Mouse (Mus musculus) heart, adult 18-20 months (tissue): Measurements from ENCODE around the gene Armt1. TPM values are rescaled to one million over a fixed set of nuclear protein-coding genes. Genes with fewer than 3 reads are reported as not detected.
A peak's percentile ranks its signal among the peaks of the same experiment; 100 is the strongest.
"Not testable (repeated sequence)": the region's sequence is repeated elsewhere in the genome, so short reads cannot be mapped to it uniquely, and the experiment has no call there.

Source experiments
- DNase-seq, 2 experiments: peaks; one replicate each; pipeline ENCODE4 v3.0.0; 2021 to 2022; ENCODE audit warnings: mixed read lengths in 1 of 2
- total RNA-seq, 2 experiments: library from RNA; stranded (reverse); gene quantifications; 2 replicates each; pipeline ENCODE4 v1.2.3; 2021

Armt1 gene
- total RNA-seq, 2 experiments from 2014 or later = 8.8 to 10.1 TPM

DNA sequence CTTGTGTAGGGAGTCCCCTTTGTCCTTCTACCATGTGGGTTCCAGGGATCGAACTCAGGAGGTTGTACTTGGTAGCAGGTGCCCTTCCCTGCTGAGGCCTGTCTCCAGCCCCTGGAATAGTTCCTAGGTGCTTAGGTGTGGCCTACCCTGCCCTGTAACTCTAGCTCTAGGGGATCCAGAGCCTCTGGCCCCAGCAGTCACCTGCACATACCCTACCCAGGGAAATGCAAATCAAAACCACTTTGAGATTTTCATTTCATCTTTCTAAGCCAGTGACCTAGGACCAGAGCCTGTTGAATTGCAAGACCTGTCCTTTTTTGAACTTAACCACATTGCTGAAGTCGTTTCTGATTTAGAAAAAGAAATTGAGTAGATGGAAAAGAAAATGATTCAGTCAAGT lies 1.6 kb downstream of the Armt1 start:
- not testable (repeated sequence) for DNase-seq

DNA sequence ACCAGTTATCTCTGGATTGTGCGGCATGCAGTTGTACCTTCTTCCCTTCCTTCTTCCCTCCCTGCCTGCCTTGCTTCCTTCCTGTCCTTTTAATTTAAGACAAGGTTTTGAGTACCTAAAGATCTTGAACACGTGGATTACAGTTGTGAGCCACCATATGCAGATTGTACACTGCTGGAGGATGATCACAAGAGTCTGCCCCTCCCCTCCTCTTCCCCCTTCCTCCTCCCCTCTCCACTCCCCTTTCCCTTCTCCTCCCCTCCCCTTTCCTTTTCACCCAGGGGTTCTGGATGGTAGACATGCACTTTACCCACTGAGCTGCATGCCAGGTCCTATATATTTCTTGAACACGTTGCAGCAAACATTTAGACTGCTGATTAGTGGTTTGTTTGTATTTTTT lies 3.1 kb downstream of the Armt1 start:
- DNase-seq = no peak

DNA sequence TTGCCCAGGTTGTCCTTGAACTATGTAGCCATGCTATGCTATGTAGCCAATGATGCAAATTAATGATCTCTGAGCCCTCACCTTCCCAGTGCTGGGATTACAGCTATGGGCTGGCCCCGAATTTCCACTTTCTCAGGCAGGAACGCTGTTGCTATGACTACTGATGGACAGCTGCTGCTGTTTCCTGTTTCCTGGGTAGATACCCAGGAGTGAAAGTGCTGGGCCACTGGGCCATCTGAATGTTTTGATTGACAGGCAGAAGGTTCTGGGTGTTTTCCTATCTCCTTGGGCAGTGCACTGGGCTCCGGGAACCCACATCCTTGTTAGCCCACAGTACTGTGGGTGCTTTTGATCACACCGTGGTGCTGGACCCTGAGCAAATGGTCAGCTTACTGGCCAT lies 24.1 kb downstream of the Armt1 start:
- no peak for DNase-seq

DNA sequence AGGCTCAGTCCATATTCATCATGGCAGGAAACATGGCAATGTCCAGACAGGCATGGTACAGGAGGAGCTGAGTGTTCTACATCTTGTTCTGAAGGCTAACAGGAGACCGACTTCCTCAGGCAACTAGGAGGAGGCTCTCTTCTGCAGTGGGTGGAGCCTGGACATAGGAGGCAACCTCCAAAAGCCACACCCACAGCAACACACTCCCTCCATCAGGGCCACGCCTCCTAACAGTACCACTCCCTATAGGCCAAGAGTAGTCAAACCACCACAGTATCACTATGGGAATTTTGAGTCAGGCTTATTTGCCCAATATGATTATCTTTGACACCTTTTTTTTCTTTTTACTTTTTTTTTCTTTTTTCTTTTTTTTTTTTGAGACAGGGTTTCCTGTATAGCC lies 27.9 kb downstream of the Armt1 start:
- DNase-seq = no peak

DNA sequence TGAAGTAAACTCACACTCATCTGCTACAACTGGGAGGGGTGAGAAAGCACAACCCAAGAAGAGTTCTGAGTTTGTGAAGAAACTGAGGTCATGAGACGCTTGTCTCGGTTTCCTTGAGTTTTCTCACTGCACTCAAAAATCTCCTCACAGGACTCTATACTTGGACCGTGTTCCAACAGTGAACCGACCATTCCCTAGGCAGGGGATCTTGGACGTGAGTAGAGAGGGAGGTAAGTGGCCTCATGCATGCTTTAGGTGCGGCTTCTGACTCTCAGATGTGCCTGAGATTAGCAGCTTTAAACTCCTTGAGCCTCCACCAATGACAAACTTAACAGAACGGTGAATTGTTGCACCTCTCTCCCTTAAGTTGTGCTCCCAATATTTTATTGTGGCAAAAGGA lies 33.5 kb downstream of the Armt1 start:
- no peak for DNase-seq

- DNase-seq = no peak
Measured at GRCm38 (mm10) chr10:4469406-4469805, 37.1 kb downstream of the Armt1 start.

DNA sequence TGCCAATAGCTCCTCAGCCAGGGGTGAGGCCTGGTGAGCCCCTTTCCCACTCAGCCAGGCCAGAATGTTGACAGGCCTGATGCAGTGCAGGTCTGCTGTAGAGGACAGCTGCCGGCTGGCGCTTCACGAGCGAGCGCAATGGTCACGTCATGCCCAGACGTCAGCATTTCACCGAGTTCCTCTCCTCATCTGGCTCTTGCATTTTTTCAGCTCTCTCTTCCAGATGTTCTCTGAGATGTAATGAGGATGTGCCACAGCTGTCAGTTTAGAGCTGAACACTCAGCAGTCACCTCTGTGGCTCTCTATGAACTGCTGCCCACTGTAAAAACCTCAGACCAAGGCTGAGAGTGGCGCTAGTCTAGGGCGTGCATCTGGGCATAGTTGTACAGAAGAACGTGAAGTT lies 41.3 kb downstream of the Armt1 start:
- DNase-seq = peak in 1 of 2 experiments; percentile 14

DNA sequence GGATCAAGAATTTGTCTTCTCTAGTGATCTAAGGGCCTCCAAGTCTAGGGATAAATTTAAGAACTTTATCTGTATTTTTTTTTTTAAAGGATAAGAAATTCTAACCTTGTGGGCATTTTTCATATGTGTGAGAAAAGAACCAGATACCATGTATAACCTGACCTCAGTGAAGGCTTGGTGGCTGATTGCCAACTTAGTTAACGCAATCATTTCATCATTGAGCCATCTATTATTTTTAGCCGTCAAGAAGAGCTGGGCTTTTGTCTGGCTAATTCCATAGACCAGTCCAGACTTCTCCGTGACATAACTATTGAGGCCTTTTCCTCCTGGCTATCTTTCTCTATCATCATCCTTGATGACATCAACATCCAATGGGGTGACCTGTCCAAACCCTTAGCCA lies 43.2 kb downstream of the Armt1 start:
- DNase-seq = no peak

GRCm38 (mm10) chr10:4476604-4477003 lies 44.3 kb downstream of the Armt1 start:
- DNase-seq = no peak

DNA sequence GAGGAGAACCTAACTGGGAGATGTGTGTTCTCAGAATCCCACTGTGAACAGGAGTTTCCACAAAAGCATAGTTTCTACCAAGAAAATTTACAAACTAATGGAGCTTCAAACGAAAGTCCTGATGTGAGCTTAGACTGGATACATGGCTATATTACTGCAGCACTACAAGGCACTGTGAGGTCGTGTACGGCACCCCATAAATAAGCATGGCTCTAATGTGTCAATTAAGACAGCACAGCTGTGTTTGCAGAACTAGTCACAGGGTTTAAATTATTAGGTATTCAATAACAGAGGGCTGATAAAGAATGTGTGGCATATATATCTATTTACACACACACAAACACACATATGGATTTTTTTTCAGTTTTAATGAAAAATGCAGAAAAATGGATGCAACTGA lies 48.7 kb downstream of the Armt1 start:
- DNase-seq = no peak

- peak; percentile 58 to 61 for DNase-seq
Measured at GRCm38 (mm10) chr10:4481695-4482094, 49.4 kb downstream of the Armt1 start.

- peak; percentile 38 to 45 for DNase-seq
Measured at GRCm38 (mm10) chr10:4482355-4482754, 50.1 kb downstream of the Armt1 start, which contains the start of gene Ccdc170. Gene Ccdc170, plus strand, starts transcription at chr10:4482502.

GRCm38 (mm10) chr10:4483848-4484247 lies 51.6 kb downstream of the Armt1 start:
- DNase-seq = no peak

DNA sequence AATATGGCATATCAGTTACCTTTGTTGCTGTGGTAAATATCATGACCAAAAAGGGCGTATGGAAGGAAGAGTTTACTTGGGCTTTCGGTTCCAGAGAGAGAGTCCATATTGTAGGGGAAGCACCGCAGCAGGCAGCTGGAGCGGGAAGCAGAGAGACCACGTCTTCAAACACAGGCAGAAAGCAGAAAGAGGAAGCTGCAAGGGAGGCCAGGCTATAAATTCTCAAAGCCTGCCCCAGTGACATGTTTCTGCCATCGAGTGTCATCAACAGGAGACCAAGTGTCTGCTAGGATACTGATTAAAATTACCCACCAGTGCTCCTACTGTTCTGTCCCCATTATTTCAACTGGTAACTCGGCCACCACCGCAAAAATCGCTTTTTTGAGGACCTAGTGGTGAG lies 52.7 kb downstream of the Armt1 start:
- DNase-seq = no peak

DNA sequence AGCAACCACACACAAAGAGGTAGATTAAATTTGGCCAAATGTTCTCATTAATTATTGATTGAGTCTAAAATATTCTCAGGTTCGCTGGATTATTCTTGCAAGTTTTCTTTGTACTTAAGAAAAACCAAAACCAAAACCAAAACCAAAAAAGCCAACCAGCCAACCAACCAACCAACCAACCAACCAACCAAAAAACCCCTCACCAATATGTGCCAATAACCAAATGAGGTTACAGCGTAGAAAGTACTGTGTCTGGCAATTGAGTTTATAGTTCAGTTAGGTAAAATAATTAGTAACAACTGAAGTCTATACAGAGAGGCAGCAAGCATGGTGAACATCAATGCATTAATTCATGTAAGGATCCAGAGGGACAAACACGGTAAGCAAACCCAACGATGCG lies 57.6 kb downstream of the Armt1 start:
- DNase-seq = no peak

GRCm38 (mm10) chr10:4491281-4491680 lies 59.0 kb downstream of the Armt1 start:
- no peak for DNase-seq

GRCm38 (mm10) chr10:4492045-4492444 lies 59.8 kb downstream of the Armt1 start:
- no peak for DNase-seq

- DNase-seq = no peak
Measured at GRCm38 (mm10) chr10:4492909-4493308, 60.6 kb downstream of the Armt1 start.

DNA sequence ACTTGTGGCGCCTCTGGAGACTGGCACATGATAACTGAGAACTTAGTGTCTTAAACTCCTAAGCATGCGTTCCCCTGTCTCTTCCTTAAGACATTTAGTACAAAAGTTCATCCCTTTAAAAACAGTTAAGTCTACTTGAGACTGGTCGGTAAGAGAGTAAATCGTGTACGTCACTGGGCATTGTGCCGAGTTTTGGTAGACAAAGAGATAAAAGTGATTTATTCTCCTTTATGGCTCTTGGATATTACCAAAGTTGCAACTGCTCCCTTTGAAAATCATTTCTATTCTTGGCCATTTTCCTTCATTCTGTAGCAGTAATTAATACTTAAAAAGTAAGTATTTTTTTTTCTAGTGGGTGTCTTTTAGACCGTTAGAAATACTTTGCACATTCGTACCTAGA lies 71.0 kb downstream of the Armt1 start:
- DNase-seq = no peak

Other genes starting within 250 kb of the Armt1 start
- 10 to 100 TPM; 21.0 to 25.9 TPM for gene Akap12, start 166.1 kb upstream of the Armt1 start, total RNA-seq
- 1 to 10 TPM; 5.5 to 6.0 TPM for gene Zbtb2, start 44.4 kb upstream of the Armt1 start, total RNA-seq
- 10 to 100 TPM; 65.8 to 66.0 TPM for gene Rmnd1, start 79 bp upstream of the Armt1 start, total RNA-seq
- under 1 TPM; 0.21 to 0.62 TPM for gene Ccdc170, start 50.0 kb downstream of the Armt1 start, total RNA-seq
- gene Esr1, start 179.1 kb downstream of the Armt1 start, total RNA-seq = 1 to 10 TPM; 1.6 to 2.6 TPM